Mouse (Mus musculus) hindbrain, embryonic 14.5 days (tissue): ENCODE data around the gene 4931406P16Rik. TPM values are rescaled to one million over a fixed set of nuclear protein-coding genes. Genes with fewer than 3 reads are reported as not detected.

Source experiments
- ATAC-seq: fragments of 200-750 bp; cut with Nextera tagmentation; 2 replicates; pipeline ENCODE4 v1.8.0; 2017; ENCODE audit warnings: moderate number of reproducible peaks, mild to moderate bottlenecking, moderate TSS enrichment, moderate library complexity; ENCODE audit not compliant: low FRiP score
- DNase-seq: peaks from one replicate; pipeline ENCODE4 v3.0.0-alpha.2; 2015; ENCODE audit warnings: low spot score
- H3K27ac ChIP-seq: fragments of 300-500 bp; sonication (generic); 2 replicates; pipeline ENCODE4 v1.5.1; 2014; ENCODE audit warnings: mild to moderate bottlenecking, moderate library complexity
- H3K27me3 ChIP-seq: fragments of 300-500 bp; sonication (generic); 2 replicates; pipeline ENCODE4 v1.6.1; 2014; ENCODE audit warnings: mild to moderate bottlenecking, low read length, mixed read lengths; ENCODE audit not compliant: control insufficient read depth, insufficient read depth
- H3K36me3 ChIP-seq: fragments of 300-500 bp; sonication (generic); replicated peaks from 2 replicates; pipeline ENCODE4 v1.6.1; 2014; ENCODE audit not compliant: control insufficient read depth, insufficient read depth
- H3K4me1 ChIP-seq: fragments of 300-500 bp; sonication (generic); replicated peaks from 2 replicates; pipeline ENCODE4 v1.6.1; 2014; ENCODE audit warnings: antibody characterized with exemption, low read length, mixed read lengths; ENCODE audit not compliant: control insufficient read depth, insufficient read depth
- H3K4me2 ChIP-seq: fragments of 300-500 bp; sonication (generic); replicated peaks from 2 replicates; pipeline ENCODE4 v1.6.1; 2014; ENCODE audit warnings: mild to moderate bottlenecking, moderate library complexity
- H3K4me3 ChIP-seq: fragments of 300-500 bp; sonication (generic); replicated peaks from 2 replicates; pipeline ENCODE4 v1.5.1; 2014; ENCODE audit warnings: mild to moderate bottlenecking, low read length
- H3K9ac ChIP-seq: fragments of 300-500 bp; sonication (generic); 2 replicates; pipeline ENCODE4 v1.6.1; 2014
- H3K9me3 ChIP-seq: fragments of 300-500 bp; sonication (generic); 2 replicates; pipeline ENCODE4 v1.6.1; 2016; ENCODE audit warnings: low read length; ENCODE audit not compliant: control insufficient read depth
- WGBS: fragments of 180-500 bp; shearing (Covaris S2); extraction: QIAGEN DNeasy Blood & Tissue Kit; methylation state at CpG from one replicate; pipeline ENCODE4 v1.1.7; 2014; 5-methylcytosine and 5-hydroxymethylcytosine counted together
- polyA plus RNA-seq: library from polyadenylated mRNA; unstranded; fragments of >200 nt; fragmentation: Nextera tagmentation; extraction: Ambion mirVana; gene quantifications from 2 replicates; pipeline ENCODE4 v1.2.1, GENCODE M21; 2014

4931406P16Rik gene
- polyA plus RNA-seq, 1 experiment from 2014 or later: 39.5 TPM

DNA sequence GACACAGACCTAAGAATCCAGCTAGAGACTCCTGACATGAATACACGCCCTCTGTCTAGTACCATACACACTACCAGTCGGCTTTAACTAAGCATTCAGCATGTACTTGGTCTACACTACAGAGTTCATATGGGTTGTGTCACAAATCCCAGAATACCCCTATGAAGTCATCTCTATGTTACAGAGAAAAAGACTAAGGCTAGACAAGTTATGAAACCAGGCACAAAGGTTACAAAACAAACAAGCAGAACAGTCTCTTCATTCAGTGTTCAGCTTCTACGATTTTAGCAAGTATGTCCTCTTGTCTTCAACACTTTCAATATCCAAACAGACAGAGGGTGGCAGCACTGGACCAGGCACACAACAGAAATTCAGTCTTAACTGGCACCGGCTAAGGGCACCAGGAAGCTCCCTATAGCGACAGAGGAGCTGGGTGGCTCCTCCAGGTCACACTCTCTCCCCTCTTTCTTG is 47.4 kb downstream of the 4931406P16Rik start:
- Histone ChIP-seq H3K27ac (no peak overlapping the region; the same call in 1 of the 2 replicates), H3K4me1 (no peaks in the 10 kb centered on the region), H3K4me3 (no peak overlapping the region), H3K9ac (no peak overlapping the region), H3K4me2 (no peak overlapping the region), H3K27me3 (no peaks in the 10 kb centered on the region), H3K9me3 (no peaks in the 10 kb centered on the region), H3K36me3 (peaks cover 24% of the 10 kb centered on the region)
- ATAC-seq (no peak), DNase-seq (peak; percentile 44)
- WGBS: 64% methylated on average over 5 of the region's 5 CpGs

DNA sequence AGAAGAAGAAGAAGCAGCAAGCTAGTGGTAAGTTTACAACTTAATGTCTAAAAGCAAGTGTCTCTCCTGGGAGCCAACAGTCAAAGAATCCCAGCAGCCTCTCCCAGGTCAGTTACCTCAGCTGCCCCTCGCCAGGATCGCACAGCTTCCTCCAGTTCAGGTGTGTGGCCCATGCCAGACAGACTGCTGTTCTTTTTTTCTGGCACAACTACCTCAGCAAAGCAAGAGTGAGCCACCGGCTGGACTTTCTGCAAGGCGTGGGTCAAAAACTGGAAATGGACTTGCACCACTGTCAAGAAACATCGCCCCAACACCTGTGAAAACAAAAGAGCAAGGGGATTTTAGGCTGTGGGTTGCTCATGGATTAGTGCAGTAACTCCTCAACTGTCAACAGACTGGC is 49.9 kb downstream of the 4931406P16Rik start:
- no peak for ATAC-seq

DNA sequence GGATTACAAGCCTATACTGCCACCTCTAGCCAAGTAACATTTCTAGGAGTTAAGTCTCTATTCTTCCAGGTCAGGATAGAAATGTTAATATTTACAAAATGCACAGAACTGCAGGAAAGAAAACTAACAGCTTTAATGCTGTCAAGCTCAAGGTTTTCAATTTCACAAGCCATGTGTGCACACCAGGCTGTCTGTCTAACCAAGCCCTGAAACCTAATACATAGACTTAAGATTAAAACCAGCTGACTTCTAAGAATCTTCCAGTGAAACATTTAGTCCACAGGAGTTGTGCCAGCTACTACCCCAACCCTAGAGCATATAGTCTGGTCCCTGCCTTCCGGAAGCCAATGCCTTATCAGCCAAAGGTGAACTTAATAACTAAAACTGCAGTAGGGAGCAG is 54.9 kb downstream of the 4931406P16Rik start:
- Histone ChIP-seq H3K27me3 (no peaks in the 10 kb centered on the region), H3K27ac (no peak overlapping the region), H3K4me2 (no peak overlapping the region), H3K4me1 (no peaks in the 10 kb centered on the region), H3K4me3 (no peak overlapping the region), H3K9me3 (no peaks in the 10 kb centered on the region), H3K9ac (no peak overlapping the region), H3K36me3 (peaks cover 87% of the 10 kb centered on the region)
- DNase-seq: no peak
- 97% methylated on average over 1 of the region's 1 CpGs for WGBS
- no peak for ATAC-seq

More for the DNA sequence above, 49.9 kb downstream of the 4931406P16Rik start:
- Histone ChIP-seq H3K4me3 (no peak overlapping the region), H3K9me3 (no peaks in the 10 kb centered on the region), H3K9ac (no peak overlapping the region), H3K27me3 (no peaks in the 10 kb centered on the region), H3K4me1 (no peaks in the 10 kb centered on the region), H3K27ac (no peak overlapping the region), H3K4me2 (no peak overlapping the region), H3K36me3 (peaks cover 41% of the 10 kb centered on the region)
- no peak for DNase-seq
- WGBS: 91% methylated on average over 5 of the region's 5 CpGs

DNA sequence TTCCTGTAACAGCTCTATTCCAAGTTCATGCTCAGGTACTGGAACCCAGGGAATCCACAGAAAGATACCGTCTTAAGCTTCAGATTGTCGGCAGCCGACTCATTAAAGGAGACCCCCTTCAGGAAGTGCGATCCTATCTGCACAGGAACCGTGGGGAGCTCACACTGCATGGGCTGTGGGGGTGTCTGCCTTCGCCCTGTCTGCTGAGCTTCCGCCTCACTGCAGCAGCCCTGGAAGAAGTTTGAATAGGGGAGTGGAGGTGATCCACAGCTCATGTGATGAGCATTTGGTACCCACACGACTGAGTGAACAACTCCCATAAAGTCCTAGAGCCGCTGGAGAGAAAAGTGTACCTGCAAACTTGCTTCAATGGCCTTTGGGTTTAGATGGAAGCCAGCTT is 56.1 kb downstream of the 4931406P16Rik start:
- H3K27me3 ChIP-seq: no peaks in the 10 kb centered on the region
- H3K4me3 ChIP-seq: no peak overlapping the region
- no peak overlapping the region for H3K4me2 ChIP-seq
- DNase-seq (no peak), ATAC-seq (no peak)
- H3K36me3 ChIP-seq: peaks cover 87% of the 10 kb centered on the region
- WGBS: 88% methylated on average over 9 of the region's 9 CpGs
- H3K9ac ChIP-seq: no peak overlapping the region
- H3K4me1 ChIP-seq: no peaks in the 10 kb centered on the region
- no peak overlapping the region for H3K27ac ChIP-seq
- H3K9me3 ChIP-seq: no peaks in the 10 kb centered on the region

DNA sequence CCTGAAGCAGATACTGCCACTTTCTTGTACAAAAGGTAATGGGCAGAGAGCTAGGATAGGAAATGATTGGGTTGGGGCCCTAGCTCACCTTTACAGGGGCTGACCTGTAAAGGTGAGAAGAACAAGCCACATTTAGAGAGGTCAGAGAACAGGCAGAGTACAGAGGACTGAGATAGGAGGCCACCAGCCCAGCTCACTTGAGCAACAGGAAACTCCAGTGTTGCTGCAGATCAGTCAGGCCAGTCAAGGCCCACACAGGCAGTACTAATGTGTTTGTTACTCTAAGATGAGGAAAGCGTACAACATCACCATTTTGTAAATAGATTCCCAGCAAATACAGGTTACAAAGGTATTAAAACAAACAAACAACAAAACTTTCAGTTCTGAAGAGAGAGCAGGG is 57.4 kb downstream of the 4931406P16Rik start:
- no peak overlapping the region for H3K4me2 ChIP-seq
- no peak overlapping the region for H3K9ac ChIP-seq
- H3K27ac ChIP-seq: no peak overlapping the region
- no peaks in the 10 kb centered on the region for H3K9me3 ChIP-seq
- peaks cover 75% of the 10 kb centered on the region for H3K36me3 ChIP-seq
- 87% methylated on average over 1 of the region's 1 CpGs for WGBS
- no peaks in the 10 kb centered on the region for H3K27me3 ChIP-seq
- H3K4me1 ChIP-seq: no peaks in the 10 kb centered on the region
- ATAC-seq (no peak), DNase-seq (no peak)
- H3K4me3 ChIP-seq: no peak overlapping the region

DNA sequence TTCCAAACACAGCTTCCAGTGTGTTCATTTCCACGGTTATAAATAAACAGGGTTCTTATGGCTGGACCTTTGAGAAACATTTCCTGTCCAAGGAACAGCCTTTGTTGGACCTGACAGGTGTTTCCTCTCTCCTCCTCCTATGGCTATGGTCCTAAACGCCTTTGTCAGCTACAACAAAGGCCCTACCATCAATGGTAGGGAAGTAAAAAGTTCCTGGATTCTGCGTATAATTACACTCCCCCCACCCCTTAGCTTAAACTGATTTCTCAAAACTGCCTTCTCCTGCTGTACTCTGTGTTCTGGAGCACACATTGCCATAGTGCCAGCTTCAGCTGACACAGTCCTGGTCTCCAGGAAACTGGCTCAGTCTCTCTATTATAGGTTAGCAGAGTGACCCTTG is 58.2 kb downstream of the 4931406P16Rik start:
- Histone ChIP-seq H3K36me3 (peaks cover 77% of the 10 kb centered on the region), H3K4me2 (no peak overlapping the region), H3K9me3 (no peaks in the 10 kb centered on the region), H3K9ac (no peak overlapping the region), H3K4me3 (no peak overlapping the region), H3K27me3 (no peaks in the 10 kb centered on the region), H3K4me1 (no peaks in the 10 kb centered on the region), H3K27ac (0 out of 2 replicates have a peak overlapping the region, but pooled peaks have one; percentile 32)
- ATAC-seq: no peak
- 77% methylated on average over 3 of the region's 3 CpGs for WGBS
- no peak for DNase-seq

DNA sequence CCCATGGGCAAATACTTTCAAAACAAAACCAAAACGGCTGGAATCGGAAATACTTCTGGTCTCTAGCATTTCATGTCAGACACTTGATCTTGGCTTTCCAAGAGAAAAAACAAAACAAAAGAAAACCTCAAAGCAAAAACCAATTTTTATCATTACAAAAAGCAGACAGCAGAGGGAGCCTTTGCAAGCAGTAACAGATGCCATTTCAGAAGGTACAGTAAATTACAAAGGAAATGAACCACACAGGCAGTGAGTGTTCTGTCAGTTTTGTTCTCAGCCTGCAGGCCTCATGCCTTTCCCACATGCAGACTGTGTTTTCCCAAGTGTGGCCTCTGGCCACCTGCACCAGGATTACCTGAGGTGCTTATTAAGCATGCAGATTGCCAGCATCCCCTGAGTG is 61.3 kb downstream of the 4931406P16Rik start:
- peaks cover 68% of the 10 kb centered on the region for H3K36me3 ChIP-seq
- WGBS: 86% methylated on average over 2 of the region's 2 CpGs
- H3K27ac ChIP-seq: no peak overlapping the region
- H3K9me3 ChIP-seq: no peaks in the 10 kb centered on the region
- ATAC-seq: no peak
- peak; percentile 72 for DNase-seq
- H3K27me3 ChIP-seq: no peaks in the 10 kb centered on the region
- no peaks in the 10 kb centered on the region for H3K4me1 ChIP-seq
- H3K9ac ChIP-seq: no peak overlapping the region
- H3K4me2 ChIP-seq: no peak overlapping the region
- H3K4me3 ChIP-seq: no peak overlapping the region

DNA sequence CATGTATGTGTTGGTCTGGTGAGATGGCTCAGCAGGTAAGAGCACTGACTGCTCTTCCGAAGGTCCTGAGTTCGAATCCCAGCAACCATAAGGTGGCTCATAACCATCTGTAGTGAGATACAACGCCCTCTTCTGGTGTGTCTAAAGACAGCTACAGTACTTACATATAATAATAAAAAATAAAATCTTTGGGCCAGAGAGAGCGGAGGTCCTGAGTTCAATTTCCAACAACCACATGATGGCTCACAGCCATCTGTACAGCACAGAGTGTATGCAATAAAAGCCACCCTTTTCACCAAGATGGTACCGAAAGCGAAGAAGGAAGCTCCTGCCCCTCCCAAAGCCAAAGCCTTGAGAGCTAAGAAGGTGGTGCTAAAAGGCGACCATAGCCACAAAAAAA is 62.6 kb downstream of the 4931406P16Rik start, which contains the start of gene Gm6096:
TSS of gene Gm6096 (plus strand) at position 301 of the 400 bp plus-strand sequence.
- Histone ChIP-seq H3K27ac (no peak within 1 kb of the TSS), H3K36me3 (peaks cover 67% of the 10 kb centered on the region)
- WGBS: 94% methylated on average over 7 of the region's 7 CpGs

DNA sequence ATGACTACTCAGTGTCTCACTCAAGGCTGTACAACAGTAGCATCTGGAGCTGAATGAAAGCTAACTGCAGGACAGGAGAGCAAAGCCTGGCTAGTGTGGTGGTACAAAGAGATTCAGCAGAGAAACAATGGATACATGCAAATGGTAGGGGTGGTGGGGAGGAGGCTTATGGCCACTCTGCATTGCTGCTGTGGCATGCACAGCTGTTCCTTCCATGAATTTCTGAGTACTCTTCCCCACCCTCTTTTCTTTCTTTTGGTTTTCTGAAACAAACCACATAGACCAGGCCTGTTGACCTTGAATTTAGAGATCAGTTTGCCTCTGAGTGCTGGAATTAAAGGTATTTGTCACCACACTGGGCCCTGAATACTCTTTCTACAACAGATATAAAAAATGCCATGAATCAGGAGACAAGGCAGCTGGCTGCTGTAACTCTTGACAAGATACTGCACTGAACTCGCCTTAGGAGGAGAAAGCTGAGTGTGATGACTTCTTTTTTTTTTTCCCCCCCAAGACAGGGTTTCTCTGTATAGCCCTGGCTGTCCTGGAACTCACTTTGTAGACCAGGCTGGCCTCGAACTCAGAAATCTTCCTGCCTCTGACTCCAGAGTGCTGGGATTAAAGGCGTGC is 66.4 kb downstream of the 4931406P16Rik start:
- H3K36me3 ChIP-seq: peaks cover 72% of the 10 kb centered on the region
- H3K4me1 ChIP-seq: no peaks in the 10 kb centered on the region
- 97% methylated on average over 3 of the region's 3 CpGs for WGBS

More for the DNA sequence above, 62.6 kb downstream of the 4931406P16Rik start, which contains the start of gene Gm6096:
- DNase-seq (no peak), ATAC-seq (no peak)
- Histone ChIP-seq H3K4me2 (no peak within 1 kb of the TSS), H3K27me3 (no peaks in the 10 kb centered on the region), H3K4me3 (no peak within 1 kb of the TSS), H3K4me1 (no peaks in the 10 kb centered on the region), H3K9me3 (no peaks in the 10 kb centered on the region), H3K9ac (no peak within 1 kb of the TSS)

More for the DNA sequence above, 66.4 kb downstream of the 4931406P16Rik start:
- DNase-seq (no peak), ATAC-seq (no peak)
- H3K9ac ChIP-seq: no peak overlapping the region
- no peaks in the 10 kb centered on the region for H3K9me3 ChIP-seq
- H3K4me3 ChIP-seq: no peak overlapping the region
- no peaks in the 10 kb centered on the region for H3K27me3 ChIP-seq
- H3K27ac ChIP-seq: no peak overlapping the region
- no peak overlapping the region for H3K4me2 ChIP-seq
